Mouse (Mus musculus): ENCODE results near the gene Slc37a1.

Slc37a1 gene

GRCm38 (mm10) chr17:31294363-31295214, 8.0 kb downstream of the Slc37a1 start:
- DNase-seq (ENCODE audit: low spot score), result no peak

DNA sequence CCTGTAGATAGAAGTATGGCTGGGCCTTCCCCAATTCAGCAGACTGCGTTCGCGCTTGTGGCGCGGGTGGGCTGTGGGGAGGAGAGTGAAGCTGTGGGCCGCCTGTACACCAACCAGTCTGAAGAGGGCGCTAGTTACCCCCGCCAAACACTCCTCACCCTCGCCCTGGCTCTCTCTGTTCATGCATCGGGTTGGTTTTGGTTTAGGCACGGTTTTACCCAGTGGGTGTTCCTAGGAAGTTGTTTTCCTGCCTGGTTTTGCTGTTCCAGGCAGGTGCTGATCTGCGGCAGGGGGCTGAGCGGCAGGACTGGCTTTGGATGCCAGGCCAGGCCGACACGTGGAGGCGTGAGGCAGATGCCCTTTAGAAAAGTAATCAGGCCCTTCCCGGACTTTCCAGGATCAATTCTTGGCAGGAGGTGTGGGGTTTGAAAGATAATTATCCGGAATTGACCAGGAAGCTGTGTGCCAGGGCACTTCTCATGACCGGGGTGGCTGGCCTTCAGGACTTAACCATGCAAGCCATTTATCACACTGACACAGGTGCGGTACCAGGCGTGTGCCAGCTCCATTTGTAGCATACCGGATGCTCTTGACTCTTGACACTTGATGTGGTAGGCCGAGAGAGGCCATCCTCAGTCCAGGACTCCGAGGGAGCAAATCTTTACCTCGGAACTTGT, 8.8 kb downstream of the Slc37a1 start:
- no peak for DNase-seq (ENCODE audit: low spot score)

- no peak for DNase-seq (ENCODE audit: low spot score)
Measured at GRCm38 (mm10) chr17:31295892-31296781, 9.5 kb downstream of the Slc37a1 start.

- no peak for DNase-seq (ENCODE audit: low spot score)
Measured at GRCm38 (mm10) chr17:31297521-31297939, 10.9 kb downstream of the Slc37a1 start.

- no peak for DNase-seq (ENCODE audit: low spot score)
Measured at GRCm38 (mm10) chr17:31298419-31299209, 12.0 kb downstream of the Slc37a1 start.

GRCm38 (mm10) chr17:31299981-31300380, 13.4 kb downstream of the Slc37a1 start:
- no peak for DNase-seq (ENCODE audit: low spot score)

GRCm38 (mm10) chr17:31300736-31301135, 14.1 kb downstream of the Slc37a1 start:
- DNase-seq (ENCODE audit: low spot score), result no peak

GRCm38 (mm10) chr17:31303401-31303800, 16.8 kb downstream of the Slc37a1 start:
- no peak for DNase-seq (ENCODE audit: low spot score)

DNA sequence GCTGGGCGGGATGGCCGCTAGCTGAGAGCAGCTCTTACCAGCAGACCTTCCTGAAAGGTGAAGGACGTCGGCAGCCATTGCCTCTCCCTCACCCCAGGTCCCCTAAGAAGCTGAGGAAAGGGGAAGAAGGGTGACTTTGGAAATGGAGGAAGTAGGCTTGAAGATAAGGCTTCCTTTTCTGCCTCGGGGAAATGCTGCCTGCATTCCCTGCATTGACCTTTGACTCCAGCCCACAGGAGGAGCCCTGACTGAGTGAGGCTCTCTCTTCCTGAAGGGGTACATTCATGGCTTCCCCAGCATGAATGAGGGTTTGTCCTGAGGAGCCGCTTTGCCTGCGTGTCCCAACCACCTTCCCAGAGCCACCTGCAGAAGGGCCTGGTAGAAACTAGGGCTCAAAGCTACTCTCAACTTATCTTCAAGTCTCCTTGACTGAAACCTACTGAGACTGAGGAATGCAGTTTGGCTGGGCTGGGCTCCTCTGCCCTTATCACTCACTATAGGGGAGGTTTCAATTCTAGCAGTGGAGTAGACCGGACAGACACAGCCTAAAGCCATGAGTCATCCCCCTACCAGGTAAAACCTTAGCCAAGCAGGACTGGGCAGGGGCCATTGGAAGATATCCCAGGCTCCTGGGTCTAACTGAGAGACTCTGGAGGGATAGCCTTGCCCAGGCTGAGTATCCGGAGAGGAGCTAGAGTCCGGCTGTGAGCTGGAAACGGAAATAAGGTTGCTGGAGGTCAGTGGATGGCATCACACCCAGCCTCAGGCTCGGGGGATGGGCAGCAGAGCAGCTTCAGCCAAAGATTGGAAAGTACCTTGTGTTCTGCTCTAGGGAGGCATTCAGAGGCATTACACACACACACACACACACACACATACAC, 18.5 kb downstream of the Slc37a1 start:
- no peak for DNase-seq (ENCODE audit: low spot score)

DNA sequence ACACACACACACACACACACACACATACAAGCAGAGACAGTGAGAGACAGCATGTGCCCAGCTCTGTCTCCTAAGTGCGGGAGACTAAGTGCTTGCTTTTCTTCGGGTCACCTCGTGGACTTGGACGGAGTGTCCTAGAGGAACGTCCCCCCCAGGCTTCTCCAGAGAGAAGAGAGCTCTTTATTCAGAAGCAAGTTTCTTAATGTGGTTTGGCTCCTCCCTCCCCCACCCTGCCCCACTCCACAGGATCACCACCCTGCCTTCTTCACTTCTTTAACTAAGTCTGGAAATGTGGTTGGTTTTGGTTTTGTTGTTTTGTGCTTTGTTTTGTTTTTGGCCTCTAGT, 19.2 kb downstream of the Slc37a1 start:
- DNase-seq (ENCODE audit: low spot score), result no peak

DNA sequence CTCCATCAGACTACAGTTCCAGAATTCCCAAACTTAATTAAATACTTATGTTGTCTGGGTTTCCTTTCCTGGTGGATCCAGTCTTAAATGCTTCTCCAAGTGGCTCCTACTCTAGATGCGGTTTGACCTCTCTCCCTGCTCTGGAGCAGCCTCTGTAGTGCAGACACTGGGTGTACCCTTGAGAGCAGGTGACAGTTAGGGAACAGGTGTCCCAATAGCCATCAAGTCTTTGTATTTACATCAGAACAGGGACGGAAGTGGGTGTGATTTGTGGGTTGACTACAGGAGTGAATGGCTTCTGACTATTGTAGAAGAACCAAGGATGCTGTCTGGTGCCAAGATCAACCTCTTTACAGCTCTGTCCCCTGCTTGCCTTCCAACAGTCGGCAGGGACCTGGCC, 21.2 kb downstream of the Slc37a1 start:
- DNase-seq (ENCODE audit: low spot score), result no peak

DNA sequence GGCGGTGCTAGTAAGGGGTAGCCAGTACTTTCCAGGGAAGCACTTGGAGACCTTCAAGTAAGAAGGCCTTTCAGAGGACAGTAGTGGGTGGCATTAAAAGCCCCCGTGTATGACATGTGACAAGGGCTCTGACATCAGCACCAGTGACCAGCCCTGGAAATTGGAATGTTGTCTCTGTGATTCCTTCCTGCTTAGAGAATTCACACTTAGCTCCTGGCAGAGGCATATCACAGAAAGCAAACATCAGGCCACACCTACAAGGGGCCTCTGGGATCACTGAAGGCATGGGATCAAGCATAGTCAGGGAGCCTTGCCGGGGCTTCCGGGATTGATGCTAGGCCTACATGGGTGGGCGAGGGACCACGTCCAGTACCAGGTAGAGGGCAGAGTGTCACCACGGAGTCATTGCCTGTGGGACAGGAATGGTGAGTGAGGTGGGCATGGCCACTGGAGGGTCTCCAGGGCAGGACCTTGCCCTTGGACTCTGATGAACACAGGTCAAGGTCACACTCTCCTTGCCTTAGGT, 21.8 kb downstream of the Slc37a1 start:
- DNase-seq (ENCODE audit: low spot score), result no peak

DNA sequence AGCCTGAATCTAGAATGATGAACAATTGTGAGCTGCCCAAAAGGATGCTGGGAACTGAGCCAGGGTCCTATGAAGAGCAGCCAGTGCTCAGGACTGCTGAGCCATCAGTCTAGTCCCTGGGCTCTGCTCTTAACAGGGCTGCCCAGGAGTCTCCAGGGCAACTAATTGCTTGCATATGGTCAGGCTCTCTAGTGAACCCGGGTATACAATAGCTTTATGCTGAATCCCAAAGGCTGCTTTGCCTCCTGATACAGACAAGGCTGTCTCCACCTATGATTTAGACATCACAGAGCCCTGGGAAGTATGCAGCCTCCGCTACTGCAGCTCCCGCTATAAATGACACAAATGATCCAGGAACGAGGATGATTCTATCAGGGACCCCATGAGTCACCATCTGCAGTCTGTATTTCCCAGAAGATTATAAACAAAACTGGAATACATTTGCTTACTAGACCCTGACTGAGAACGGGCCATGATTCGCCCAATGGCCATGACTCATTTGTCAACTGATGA, 22.7 kb downstream of the Slc37a1 start:
- DNase-seq (ENCODE audit: low spot score), result no peak

GRCm38 (mm10) chr17:31311047-31311446, 24.5 kb downstream of the Slc37a1 start:
- DNase-seq (ENCODE audit: low spot score), result no peak

- no peak for DNase-seq (ENCODE audit: low spot score)
Measured at GRCm38 (mm10) chr17:31312648-31313047, 26.1 kb downstream of the Slc37a1 start.

- no peak for DNase-seq (ENCODE audit: low spot score)
Measured at GRCm38 (mm10) chr17:31315046-31315792, 28.6 kb downstream of the Slc37a1 start.

DNA sequence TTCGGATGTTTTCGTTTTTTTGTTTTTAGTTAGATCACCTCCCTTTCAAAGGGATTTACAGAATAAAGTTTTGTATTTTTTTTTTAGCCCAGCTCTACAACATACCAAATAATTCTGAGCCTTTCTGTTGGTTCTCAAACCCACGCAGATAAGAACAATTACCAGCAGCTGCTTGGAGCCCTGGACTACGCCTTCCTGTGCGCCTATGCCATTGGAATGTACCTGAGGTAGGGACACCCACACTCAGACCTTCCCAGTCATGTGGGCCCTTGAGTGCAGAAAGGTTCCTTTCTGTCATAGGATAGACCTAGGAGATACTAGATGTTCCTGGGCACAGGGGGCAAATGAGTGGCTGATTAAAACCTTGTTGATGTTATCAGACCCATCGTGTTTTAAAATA, 29.4 kb downstream of the Slc37a1 start:
- no peak for DNase-seq (ENCODE audit: low spot score)

GRCm38 (mm10) chr17:31316998-31317397, 30.4 kb downstream of the Slc37a1 start:
- no peak for DNase-seq (ENCODE audit: low spot score)

DNA sequence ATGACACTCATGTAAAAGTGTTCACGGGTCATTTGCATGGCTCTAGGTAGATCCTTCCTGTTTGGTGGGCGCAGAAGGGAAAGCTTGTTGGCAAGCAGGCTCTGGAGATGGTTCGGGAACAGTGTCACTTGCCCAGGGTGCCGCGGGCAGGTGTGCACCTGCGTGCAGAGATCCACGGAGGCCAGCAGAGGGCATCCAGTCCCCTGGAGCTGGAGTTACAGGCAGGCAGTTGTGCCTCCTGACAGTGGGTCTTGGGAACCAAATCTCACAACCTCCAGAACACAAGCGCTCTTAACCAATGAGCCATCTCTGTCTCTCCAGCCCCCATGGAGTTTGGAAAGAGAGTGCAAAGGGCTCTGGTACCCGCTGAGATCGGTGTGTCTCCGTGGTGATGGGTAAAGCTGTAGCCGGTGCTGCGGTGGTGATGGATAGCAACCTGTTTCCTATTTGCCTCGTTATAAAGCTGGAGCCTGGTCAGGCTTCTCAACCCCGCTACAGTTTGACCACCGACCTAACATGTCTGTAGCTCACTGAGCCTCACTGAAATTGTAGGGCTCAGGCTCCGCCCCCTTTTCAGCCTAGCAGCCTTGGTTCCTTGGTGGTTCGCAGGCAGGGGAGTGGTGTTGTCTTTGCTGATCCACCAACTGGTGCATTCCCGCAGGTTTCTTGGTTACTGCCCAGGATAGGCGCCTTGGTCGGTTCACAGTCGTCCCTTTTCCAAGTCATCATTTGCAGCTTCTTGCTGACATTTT, 31.1 kb downstream of the Slc37a1 start:
- DNase-seq (ENCODE audit: low spot score), result no peak

All from urinary bladder, postnatal 10 days (tissue).